Mouse (Mus musculus) bone marrow macrophage, adult 2 months (primary cell): ENCODE results near the gene Myh6.

Experiments
- CTCF ChIP-seq: IDR thresholded peaks from 2 replicates; pipeline ENCODE4 v1.5.1; 2012; ENCODE audit warnings: low read depth, mild to moderate bottlenecking, low read length, moderate library complexity
- POLR2A ChIP-seq: IDR thresholded peaks from 2 replicates; pipeline ENCODE4 v1.6.1; 2012; ENCODE audit warnings: mild to moderate bottlenecking, low read depth, low read length, borderline replicate concordance

GRCm38 (mm10) chr14:54940176-54940530 is 26.6 kb downstream of the Myh6 start:
- TF ChIP-seq CTCF (no peak), POLR2A (no peak)
